Mouse (Mus musculus): ENCODE measurements at regions not wholly inside any gene's neighbourhood (a gene's known extent, or its start where the extent isn't known, plus 50 kb on each side); places are given as distances from the start of the nearest gene placed in this dataset.

DNA sequence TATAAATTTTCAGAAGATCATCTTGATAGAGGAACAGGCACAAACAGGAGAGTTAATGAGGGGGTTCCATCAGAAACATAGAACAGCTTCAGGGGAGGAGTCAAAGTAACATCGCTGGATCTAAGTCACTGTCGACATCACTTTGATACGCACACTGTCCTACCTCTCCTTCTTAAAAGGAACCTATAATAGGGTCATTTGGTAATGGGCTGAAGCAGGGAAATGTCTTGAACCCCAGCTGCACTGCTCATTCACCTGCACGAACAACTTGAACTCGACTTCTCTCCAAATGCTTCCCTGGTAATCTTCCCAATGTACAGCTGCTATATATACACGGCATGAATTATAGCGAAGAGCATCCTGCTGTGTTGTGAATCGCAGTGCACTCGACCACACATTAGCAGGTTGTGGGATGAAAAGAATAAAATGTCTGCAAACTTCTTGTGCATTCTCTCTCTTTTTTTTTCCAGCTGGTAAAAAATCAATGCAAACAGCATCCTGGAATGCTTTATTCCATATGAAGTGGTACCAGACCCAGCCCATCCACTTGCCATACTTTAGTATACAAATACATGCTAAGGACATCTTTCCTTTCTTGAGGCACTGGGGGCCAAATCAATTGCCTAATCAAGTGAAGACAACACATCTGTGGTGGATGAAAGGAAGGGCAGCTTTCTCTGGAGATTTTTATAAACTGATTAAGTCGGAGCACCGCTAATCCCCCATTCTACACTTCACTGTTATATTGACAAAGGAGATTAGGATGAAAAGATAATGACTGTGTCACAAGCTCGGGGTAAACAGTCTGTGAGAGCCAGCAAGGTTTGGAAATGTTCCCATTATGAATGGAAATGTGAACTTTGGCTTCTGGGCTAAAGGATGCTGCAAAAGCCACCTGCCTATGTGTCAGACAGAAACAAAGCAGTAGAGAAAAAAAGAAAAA lies 325.6 kb upstream of the Itga1 start:
- DNase-seq (ENCODE audit: low read depth, low spot score), result no peak

DNA sequence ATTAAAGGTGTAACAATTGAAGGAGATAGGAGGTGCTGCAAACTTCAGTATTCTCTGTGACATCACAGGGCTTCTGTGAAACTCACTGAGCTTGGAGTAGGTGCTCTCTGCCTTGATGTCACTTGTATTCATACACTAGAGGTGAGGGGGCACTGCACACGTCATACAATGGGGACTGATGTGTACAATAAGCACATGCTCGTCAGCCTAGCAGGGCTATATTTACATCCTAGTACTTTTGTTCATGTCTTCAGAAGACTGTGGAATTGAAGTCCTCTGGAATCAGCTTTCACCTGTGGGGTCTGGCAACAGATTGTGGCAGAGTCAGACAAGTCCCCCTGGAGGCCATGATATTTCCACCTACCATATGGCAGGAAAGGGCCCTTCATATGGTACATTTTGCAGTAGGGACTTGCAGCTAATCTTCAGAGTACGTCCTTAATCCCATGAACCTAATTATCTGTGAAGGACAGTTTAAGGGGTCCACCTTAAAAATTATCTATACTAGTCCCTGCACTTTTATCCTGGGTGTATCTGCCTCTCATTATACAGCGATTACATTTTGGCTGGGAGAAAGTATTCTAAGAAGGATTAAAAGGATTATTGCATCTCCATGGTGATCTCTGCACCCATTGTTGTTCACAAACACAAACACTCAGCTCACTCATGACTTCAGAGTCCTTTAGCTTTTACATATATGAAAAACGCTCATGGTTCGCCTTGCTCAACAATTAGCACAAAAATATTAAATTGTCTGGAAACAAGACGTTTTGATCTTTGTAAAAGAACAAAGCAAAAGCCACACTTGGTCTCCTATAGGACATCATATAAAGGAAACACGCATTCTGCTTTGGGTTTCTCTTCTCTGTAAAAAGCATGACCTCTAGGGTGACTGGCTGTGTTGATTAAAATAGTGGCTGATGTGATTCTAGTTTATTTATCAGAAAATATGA lies 324.1 kb upstream of the Itga1 start:
- no peak for DNase-seq (ENCODE audit: low read depth, low spot score)

DNA sequence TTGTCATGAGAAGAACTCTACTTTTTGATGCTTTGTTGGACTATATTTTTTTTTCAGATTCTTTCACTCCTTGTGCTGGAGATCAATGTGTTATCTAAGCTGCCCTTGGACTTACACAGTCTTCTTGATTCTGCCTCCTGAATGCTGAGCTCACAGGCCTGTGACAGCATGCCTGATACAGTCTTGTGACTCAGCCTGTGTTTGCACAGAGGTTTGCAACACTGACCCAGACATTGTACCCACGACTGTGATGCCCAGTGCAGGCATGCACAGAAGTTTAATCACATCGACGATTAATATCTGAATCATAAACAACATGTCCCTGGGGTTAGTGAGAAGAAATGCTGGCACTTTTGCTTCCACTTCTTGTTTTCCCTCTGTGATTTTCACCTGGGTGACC lies 322.0 kb upstream of the Itga1 start:
- DNase-seq (ENCODE audit: low read depth, low spot score), result no peak

DNA sequence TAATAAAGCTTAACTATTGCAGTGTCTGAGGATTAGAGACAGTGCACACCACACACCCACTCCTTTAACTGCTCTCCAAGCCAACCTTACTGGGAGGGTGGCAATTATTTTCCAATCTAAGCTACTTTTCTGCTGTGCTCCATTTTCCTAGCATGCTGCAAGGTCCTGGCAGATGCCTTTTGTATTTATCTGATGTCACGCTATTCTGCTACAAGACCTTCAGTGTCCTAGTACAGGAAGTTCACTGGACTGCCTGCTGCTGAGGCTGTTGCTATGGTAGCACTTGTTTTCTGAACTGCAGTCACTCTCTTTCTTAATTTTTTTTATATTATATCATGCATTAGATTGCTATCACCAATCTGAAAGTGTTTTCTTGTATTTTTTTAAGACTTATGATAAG lies 319.7 kb upstream of the Itga1 start:
- no peak for DNase-seq (ENCODE audit: low read depth, low spot score)

DNA sequence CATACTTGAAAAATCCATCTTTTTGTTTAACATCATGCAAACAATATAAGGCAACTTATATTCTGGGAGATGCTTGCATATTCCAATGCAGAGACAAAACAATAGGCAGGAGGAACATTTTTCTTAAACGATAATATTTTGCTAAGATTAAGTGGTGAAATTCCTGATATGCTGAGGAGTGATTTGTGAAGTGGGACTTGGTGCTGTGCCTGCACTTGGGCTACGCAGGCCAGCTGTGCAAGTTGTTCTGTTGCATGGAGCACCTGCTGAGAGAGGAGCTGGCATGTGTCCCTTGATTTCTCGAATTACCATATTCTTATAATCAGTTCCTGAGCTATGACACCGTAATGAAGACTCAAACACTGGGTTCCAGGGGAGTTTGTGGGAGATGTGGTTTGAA lies 316.1 kb upstream of the Itga1 start:
- no peak for DNase-seq (ENCODE audit: low read depth, low spot score)

DNA sequence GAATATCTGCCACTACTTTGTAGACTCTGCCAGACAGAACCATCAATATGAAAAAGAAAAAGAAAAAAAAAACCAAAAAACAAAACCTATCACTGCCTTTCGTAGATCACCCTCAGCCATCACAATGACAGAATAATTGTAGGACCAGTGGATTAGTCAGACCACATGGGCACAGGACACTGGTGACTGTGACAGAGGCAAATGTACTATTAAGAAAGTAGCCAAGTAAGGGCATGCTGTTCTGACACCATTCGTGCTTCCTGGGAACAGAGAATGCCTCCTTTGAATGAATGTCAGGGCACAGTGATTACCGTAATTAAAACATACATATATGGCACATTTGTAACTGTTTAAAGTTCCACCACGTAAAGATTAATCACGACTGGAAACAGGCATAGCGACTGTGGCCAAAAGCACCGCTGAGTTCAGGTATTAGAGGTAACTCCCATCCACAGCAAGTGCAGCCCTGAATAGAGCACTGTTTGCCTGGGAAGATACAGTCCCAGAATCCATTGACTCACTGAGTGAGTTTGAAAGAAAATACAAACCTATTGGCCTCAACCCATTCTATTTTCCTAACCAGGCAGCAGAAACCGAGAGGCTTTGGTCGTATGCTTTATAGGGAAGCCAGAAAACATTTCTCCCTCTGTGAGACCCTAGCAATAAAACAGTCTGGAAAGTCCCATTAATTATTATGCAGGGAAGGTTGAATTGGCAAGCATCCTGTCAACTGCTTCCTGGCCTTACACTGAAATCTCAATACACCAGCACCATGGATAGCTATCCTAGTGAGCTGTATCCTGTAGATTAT lies 312.2 kb upstream of the Itga1 start:
- peak; percentile 1 for DNase-seq (ENCODE audit: low read depth, low spot score)

DNA sequence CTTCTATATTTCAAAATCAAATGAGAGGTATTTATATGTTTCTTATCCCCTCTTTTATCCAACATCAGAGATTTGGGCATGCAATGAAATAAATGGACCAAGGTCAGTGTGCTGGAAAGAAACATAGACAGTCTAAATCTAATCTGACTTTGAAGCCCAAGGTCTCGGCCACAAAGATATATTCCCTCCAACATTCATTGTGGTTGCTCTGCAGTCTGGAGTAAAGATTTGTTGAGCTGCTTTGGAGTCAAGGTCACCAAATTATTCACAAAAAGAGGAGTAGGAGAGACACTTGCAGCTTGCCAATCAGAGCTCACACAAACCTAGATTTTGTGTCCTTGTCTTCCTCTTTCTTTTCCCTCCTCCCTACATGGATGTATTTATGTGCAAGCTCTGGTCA lies 304.2 kb upstream of the Itga1 start:
- no peak for DNase-seq (ENCODE audit: low read depth, low spot score)

DNA sequence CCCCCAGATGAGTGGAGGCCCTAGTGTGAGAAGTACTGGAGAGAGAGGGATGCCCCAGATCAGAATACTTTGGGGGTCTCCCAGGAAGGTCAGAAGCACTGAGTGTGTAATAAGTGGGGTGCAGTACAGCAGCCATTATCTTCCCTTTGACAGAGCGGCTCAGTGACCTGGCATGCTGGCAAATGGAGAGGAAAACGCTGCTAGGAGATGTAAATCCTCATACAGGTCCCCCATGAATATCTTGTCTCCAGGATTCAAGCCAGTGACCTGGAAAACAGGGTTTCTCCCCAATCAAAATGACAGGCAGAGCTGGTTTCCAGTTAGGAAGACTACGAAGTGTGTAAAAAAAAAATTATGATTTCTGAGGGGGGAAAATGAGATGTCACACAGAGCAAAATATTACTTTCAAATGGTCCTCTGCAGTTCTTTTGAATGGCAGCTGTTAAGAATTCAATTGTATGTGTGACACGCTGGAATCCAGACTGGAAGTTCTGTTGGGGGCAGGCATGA lies 299.0 kb upstream of the Itga1 start:
- no peak for DNase-seq (ENCODE audit: low read depth, low spot score)

DNA sequence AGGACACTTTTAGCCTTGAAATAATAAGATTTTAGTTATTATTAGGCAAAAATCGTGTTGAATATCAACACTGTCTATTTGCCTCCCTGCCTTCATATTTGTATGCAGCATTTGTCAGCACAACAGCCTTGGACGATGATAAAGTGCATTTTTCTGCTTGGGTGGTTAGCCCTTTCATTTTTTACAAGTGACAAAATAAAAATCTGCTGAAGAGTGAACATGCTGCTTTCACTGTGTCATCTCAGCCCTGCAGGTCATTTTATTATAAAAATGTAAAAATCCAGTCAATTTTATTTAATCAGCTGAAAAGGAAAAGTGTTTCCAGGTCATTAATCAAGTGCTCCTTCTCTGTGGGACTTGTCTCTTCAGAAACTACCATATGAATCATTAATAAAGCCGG lies 277.9 kb upstream of the Itga1 start:
- no peak for DNase-seq (ENCODE audit: low read depth, low spot score)

DNA sequence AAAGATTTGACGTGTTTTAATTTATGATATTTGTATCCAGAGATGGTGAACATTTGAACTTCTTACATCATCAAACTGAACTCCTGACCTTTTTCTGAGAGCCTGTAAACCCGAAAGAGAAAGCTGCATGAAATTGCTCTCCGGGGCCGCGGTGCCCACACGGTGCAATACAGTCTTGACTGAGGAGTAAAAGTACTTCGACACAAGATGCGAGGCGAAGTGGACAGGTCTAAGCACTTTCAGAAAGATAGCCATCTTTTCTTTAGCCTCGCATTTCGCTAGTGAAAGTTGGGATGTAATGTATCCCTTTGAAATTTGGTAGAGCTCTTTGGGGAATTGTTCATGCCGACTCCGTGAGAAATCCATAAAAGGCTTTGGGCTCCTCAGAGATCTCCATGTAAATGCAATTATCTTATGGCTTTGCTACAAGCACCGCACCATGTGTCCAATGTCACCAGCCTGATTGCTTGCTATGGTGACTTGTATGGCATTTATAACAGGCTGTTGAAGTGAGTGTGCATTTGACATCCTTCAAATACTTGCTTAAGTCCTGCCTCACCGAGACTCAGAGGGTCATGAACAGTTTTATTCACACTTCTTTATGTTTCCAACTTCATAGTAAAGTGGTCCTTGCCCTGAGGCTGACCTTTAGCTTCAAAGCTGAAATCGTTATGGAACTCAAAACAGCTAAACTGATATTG lies 274.6 kb upstream of the Itga1 start:
- DNase-seq (ENCODE audit: low read depth, low spot score), result no peak

DNA sequence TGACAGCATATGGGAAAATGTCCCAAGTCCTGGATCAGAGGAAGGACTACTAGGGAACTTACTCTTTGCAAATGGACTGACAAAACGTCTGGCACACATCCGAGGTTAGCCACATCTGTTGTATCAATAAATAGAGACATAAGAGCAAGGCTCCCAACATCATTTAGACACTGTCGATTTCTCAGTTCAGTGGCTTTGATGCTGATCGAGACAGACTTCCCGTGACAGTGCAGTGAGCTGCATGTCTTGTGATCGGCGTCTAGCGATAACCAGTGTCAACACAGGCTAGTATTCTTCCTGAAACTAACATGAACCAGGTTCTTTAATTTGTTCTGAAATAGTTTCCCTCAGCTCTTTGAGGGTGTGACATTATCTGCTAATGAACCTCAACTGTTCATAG lies 259.7 kb upstream of the Itga1 start:
- DNase-seq (ENCODE audit: low read depth, low spot score), result no peak

DNA sequence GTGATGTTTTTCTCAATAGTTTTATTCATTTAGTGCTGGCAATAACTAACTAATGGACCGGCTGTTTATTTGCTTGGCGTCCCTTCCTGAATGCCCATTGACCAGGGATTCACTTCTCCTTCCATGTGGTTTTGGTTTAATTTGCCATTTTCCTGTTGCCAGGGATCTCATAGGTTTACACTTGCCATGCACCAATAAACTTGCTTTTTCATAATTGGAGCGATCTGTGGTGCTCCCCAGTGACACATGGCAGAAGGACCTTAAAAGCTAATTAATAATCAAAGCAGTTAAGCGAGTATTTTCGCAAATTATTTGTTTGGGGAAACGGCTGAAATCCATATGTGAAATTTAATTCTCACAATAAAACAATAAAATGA lies 245.2 kb upstream of the Itga1 start:
- no peak for DNase-seq (ENCODE audit: low read depth, low spot score)

DNA sequence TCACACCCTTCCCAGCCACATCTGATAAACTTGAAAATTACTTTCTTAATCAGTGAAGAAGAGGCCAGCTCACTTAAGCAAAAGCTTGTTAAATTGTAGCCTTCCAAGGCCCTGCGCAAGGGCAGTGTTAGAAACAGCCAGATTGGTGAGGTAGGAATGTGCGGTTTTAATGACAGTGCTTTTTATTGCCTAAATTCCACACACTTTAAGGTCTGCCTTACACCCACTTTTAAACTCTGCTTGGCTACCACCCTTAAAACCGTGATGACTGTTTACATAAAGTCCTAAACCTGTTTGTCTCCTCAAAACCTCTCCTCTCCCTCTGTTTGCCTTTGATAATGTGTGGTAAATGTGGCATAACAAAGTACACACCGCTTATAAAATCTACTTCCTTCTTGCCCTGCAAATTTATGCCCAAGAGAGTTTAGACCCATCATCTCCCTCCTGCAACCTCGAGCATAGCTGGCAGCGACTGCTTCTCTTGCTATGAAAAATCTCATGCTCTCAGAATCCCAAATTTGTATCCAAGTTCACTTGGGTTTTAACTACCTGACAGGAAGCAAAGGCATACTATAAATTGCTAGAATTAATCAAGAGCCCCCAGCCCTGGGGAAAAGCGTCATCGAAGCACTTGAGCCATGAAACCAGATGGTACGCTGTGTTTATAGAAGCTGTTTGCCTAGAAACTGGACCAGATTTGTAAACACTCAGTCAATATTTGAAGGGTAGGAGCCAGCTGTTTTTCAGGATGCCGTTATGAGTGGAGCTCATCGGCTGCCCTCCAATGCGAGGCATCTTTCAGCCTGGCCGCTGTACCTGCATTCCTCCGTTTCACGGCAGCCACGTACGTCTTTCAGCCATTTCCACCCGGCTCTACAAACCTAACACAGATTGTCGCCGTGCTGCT lies 244.6 kb upstream of the Itga1 start:
- DNase-seq (ENCODE audit: low read depth, low spot score), result no peak

DNA sequence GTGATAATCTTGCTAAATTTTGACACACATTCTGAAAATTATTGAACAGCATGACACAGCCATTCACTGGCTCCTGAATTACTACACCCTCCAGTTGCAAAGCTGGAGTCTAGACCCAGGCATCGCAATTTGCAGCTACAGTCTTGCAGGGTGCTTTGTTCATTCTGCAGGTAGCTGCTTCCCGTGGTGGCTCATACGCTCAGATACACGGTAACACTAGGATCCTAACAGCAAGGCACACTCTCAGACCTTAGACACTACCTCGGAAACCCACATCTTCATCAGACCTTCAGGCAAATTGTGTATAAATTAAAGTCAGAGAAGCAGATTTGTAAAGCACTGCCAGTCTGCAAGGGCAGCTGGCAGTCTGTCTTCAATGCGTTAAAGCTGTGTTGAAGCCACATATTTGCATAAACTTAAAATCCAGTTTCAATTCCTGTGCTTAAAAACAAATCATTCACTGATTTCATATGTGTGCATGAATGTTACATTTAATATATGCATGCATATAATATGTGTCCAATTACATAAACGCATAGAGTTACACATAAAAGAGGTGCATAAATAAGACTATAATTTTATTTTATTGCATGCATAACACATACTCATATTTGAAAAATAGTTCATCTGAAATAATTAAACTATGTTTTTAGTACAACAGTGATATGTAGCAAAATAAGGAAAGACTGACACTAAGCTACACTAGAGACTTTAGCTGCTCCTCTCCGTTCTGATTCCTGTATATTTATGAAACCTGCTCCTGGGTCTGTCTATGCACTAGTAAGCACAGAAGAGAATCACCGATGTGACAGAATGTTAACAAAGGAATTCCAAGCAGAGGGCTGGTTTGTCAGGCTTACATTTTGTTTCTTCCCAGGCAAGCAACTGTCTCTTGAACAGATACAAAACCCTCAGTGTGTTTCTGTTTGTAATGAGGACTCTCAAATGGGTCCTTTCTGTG lies 227.5 kb upstream of the Itga1 start:
- DNase-seq (ENCODE audit: low read depth, low spot score), result no peak

DNA sequence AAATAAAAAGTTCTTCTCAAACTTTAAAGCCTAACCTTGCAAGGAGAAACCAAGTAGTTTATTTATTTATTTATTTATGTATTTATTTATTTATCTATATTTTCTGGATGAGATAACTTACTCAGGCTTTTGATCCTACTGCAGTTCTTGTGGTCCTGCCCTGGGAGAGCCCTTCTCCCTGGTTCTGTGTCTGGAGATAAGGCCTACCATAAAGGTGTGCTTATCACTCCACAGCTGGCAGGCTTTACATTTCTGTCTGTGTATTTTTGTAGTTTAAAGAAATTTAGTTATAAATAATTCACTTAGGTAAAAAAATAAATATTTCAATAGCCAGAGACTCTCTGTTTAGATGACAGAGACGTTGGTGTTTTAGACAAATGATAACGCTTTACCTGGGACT lies 224.5 kb upstream of the Itga1 start:
- DNase-seq (ENCODE audit: low read depth, low spot score), result no peak

DNA sequence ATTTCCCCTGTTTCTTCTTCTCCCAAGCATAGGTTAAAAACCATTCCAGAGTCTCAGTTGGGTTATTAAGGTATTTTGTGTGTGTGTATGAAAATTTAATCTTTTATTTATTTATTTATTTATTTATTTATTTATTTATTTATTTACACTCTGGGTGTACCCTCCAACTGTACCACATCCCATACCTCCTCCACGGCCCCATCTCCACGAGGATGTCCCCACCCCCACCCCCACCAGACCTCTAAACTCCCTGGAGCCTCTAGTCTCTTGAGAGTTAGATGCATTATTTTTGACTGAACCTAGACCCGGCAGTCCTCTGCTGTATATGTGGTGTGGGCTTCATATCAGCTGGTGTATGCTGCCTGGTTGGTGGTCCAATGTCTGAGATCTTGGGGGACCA lies 214.9 kb upstream of the Itga1 start:
- DNase-seq (ENCODE audit: low read depth, low spot score), result no peak

DNA sequence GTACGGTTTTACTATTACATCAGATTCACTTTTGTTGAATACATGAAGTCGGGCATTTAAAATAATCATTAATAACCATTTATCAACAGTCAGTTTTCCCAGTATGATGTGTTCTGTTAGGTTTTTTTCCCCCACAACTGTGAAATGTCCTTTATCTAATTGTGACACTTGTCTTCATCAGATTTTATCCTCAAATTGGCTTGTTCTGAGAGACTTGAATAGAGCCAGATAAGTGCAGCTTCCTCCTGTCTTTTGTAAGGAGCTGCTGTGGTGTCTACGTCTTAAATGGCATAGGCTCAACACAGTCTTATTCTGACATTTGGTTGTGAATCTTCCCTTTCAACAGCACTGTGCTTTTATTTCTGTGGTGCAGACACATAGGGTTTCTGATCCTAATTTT lies 206.8 kb upstream of the Itga1 start:
- DNase-seq (ENCODE audit: low read depth, low spot score), result no peak

DNA sequence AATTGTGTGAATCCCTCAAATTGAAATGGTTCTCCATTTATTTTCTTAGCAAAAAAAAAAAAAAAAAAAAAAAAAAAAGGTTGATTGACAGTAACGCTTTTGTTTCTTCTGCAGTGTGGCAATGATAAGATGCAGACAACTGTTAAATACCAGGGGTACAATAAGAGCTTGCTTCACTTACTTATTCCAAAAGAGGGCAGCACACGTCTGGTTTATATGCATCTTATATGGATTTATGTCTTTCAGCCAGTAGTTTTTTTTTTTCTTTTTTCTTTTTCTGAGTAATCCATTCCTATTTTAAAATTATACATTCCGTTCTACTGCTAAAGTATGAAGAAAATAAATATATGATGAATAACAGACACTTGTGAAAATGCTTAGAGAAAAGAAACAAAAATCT lies 185.6 kb upstream of the Itga1 start:
- DNase-seq (ENCODE audit: low read depth, low spot score), result peak; percentile 66

DNA sequence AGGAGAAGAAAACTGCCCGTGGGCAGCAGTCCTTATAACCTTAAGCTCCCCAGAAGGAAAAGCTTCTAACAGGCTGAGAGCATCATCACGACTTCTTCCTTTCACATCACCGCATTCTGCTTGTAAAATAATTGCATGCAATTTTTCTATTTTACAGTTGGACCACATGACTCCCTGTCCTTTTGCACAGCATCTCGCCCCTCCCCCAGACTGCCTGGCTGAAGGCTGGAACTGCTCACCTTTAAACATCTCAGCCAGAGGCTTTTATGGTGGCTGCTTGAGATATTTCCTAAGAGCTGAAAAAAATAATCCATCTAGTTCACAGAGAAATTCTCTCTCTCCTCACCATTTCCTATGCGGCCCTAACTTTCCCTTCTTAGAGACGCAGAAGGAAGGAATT lies 164.4 kb upstream of the Itga1 start:
- DNase-seq (ENCODE audit: low read depth, low spot score), result no peak
